Mouse (Mus musculus) liver, embryonic 11.5 days (tissue): Measurements from ENCODE around the gene Gm1330. TPM values are rescaled to one million over a fixed set of nuclear protein-coding genes. Genes with fewer than 3 reads are reported as not detected.
"Not testable (repeated sequence)": the region's sequence is repeated elsewhere in the genome, so short reads cannot be mapped to it uniquely, and the experiment has no call there.

Experiments used
- ATAC-seq: fragments of 200-750 bp; cut with Nextera tagmentation; replicated peaks from 2 replicates; pipeline ENCODE4 v1.8.0; 2017; ENCODE audit warnings: moderate number of reproducible peaks, mild to moderate bottlenecking, moderate TSS enrichment, moderate library complexity; ENCODE audit not compliant: low FRiP score
- DNase-seq: peaks from one replicate; pipeline ENCODE4 v3.0.0-alpha.2; 2017; ENCODE audit warnings: low spot score
- H3K27ac ChIP-seq: fragments of 300-500 bp; sonication (generic); 2 replicates; pipeline ENCODE4 v1.5.1; 2014; ENCODE audit warnings: mild to moderate bottlenecking, low read depth, low read length, control low read depth
- H3K27me3 ChIP-seq: fragments of 300-500 bp; sonication (generic); replicated peaks from 2 replicates; pipeline ENCODE4 v1.6.1; 2014; ENCODE audit warnings: low read length, mixed read lengths; ENCODE audit not compliant: control insufficient read depth, insufficient read depth
- H3K36me3 ChIP-seq: fragments of 300-500 bp; sonication (generic); 2 replicates; pipeline ENCODE4 v1.6.1; 2014; ENCODE audit warnings: mild to moderate bottlenecking, low read length, moderate library complexity, mixed read lengths; ENCODE audit not compliant: control insufficient read depth, insufficient read depth
- H3K4me1 ChIP-seq: fragments of 300-500 bp; sonication (generic); replicated peaks from 2 replicates; pipeline ENCODE4 v1.6.1; 2014; ENCODE audit warnings: low read length, mixed read lengths; ENCODE audit not compliant: control insufficient read depth, insufficient read depth
- H3K4me2 ChIP-seq: fragments of 300-500 bp; sonication (generic); 2 replicates; pipeline ENCODE4 v1.6.1; 2014; ENCODE audit warnings: mild to moderate bottlenecking, control low read depth, moderate library complexity
- H3K4me3 ChIP-seq: fragments of 300-500 bp; sonication (generic); 2 replicates; pipeline ENCODE4 v1.5.1; 2014; ENCODE audit warnings: low read depth, low read length, control low read depth
- H3K9ac ChIP-seq: fragments of 300-500 bp; sonication (generic); 2 replicates; pipeline ENCODE4 v1.6.1; 2014; ENCODE audit warnings: low read depth, low read length, control low read depth
- H3K9me3 ChIP-seq: fragments of 300-500 bp; sonication (generic); 2 replicates; pipeline ENCODE4 v1.6.1; 2016; ENCODE audit warnings: low read length, inconsistent platforms, mixed read lengths; ENCODE audit not compliant: control insufficient read depth
- WGBS: fragments of 180-500 bp; shearing (Covaris S2); extraction: QIAGEN DNeasy Blood & Tissue Kit; methylation state at CpG from one replicate; pipeline ENCODE4 v1.1.7; 2014; 5-methylcytosine and 5-hydroxymethylcytosine counted together
- polyA plus RNA-seq: library from polyadenylated mRNA; unstranded; fragments of >200 nt; fragmentation: Nextera tagmentation; extraction: Ambion mirVana; gene quantifications from 2 replicates; pipeline ENCODE4 v1.2.1, GENCODE M21; 2014

Gene Gm1330
- not detected in 2 replicates for polyA plus RNA-seq

DNA sequence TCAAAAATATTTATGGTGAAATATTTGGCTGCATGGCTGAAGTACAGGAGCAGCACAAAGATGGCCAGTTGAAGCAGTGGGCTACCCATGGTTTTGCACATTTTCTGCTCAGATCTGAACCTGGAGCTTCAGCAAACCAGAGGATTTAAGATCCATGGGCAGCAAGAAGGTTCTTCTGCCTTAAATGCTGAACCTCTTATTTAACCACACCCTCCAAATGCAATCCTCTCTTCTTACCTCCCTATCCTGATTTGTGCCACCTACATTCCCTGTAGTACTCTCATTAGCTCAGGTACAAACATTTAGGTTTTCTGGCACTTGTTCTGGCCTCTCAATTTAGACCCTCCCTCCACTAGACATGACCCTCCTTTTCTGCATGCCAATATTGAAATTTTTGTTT is at the start of gene Gm1330:
Gene Gm1330 (minus strand): TSS at position 101 of the 400 bp plus-strand sequence.
- ATAC-seq (no peak), DNase-seq (no peak)
- Histone ChIP-seq H3K4me3 (no peak within 1 kb of the TSS), H3K27me3 (no peaks in the 10 kb centered on the region), H3K27ac (no peak within 1 kb of the TSS), H3K36me3 (no peaks in the 10 kb centered on the region), H3K4me2 (no peak within 1 kb of the TSS), H3K9me3 (no peaks in the 10 kb centered on the region), H3K4me1 (no peaks in the 10 kb centered on the region), H3K9ac (no peak within 1 kb of the TSS)

DNA sequence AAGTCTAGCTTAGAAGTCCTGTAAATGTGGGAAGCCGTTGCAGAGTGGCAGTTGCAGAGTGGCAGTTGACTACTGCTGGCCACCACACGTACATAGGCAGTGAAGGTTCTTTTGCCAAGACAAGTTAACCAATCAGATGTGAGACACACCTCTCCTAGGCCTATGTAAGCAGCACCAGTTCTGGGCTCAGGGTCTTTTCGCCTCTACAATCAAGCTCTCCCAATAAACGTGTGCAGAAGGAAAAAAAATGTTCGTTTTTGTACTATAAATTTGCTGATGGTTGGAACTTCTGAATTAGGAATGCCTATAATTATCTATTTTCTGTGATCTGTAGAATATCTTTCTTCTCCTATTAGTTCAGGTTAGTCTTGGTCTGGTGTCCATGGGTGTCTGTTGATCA is 14.1 kb upstream of the Gm1330 start, which contains the start of gene Gm10750:
Gene Gm10750 (minus strand): TSS at position 101 of the 400 bp plus-strand sequence.
- ATAC-seq, DNase-seq, H3K4me3 ChIP-seq, H3K4me2 ChIP-seq, H3K4me1 ChIP-seq, H3K27ac ChIP-seq, H3K9ac ChIP-seq, H3K27me3 ChIP-seq, H3K9me3 ChIP-seq, H3K36me3 ChIP-seq: not testable (repeated sequence)
- WGBS: 69% methylated on average over 5 of the region's 5 CpGs

GRCm38 (mm10) chr2:149004826-149005225 is 1.8 kb upstream of the Gm1330 start:
- no peak overlapping the region for H3K4me2 ChIP-seq
- H3K27me3 ChIP-seq: no peaks in the 10 kb centered on the region
- no peaks in the 10 kb centered on the region for H3K36me3 ChIP-seq
- DNase-seq (no peak), ATAC-seq (no peak)
- 61% methylated on average over 2 of the region's 2 CpGs for WGBS
- no peaks in the 10 kb centered on the region for H3K4me1 ChIP-seq
- H3K4me3 ChIP-seq: no peak overlapping the region
- no peaks in the 10 kb centered on the region for H3K9me3 ChIP-seq
- H3K9ac ChIP-seq: no peak overlapping the region
- H3K27ac ChIP-seq: no peak overlapping the region

DNA sequence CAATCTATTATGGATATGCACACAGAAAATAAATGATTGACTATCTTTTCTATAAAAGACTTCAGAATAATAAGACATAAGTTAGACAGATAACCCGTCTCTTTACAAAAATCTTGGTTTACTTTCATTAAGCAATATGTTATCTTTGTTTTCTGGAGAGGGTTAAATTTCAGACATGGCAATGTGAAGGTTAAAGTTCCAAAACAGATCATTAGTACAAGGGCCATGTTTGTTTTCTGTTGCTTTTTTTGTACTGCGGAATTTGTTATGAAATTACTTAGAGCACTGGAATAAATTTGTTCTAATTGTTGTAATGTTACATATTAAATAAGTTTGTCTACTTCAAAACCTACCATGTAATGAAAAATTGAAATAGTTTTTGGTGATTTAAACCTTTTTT is 7.9 kb downstream of the Gm1330 start:
- no peaks in the 10 kb centered on the region for H3K36me3 ChIP-seq
- ATAC-seq: no peak
- no peak overlapping the region for H3K4me3 ChIP-seq
- WGBS: 85% methylated on average over 2 of the region's 2 CpGs
- DNase-seq: no peak
- H3K27ac ChIP-seq: no peak overlapping the region
- H3K9me3 ChIP-seq: no peaks in the 10 kb centered on the region
- no peak overlapping the region for H3K9ac ChIP-seq
- no peaks in the 10 kb centered on the region for H3K27me3 ChIP-seq
- H3K4me1 ChIP-seq: no peaks in the 10 kb centered on the region
- no peak overlapping the region for H3K4me2 ChIP-seq

Other genes starting within 250 kb of the Gm1330 start
- not detected in 2 replicates for gene Cst11, start 231.8 kb downstream of the Gm1330 start, polyA plus RNA-seq
- not detected in 2 replicates for gene 8030411F24Rik, start 221.2 kb downstream of the Gm1330 start, polyA plus RNA-seq
- not detected in 2 replicates for gene Cst12, start 213.9 kb downstream of the Gm1330 start, polyA plus RNA-seq
- not detected in 2 replicates for gene Cst8, start 204.5 kb downstream of the Gm1330 start, polyA plus RNA-seq
- gene Cst13, start 183.2 kb downstream of the Gm1330 start, polyA plus RNA-seq: not detected in 2 replicates
- gene Cst9, start 168.1 kb downstream of the Gm1330 start, polyA plus RNA-seq: not detected in 2 replicates
- gene 9230104L09Rik, start 138.2 kb downstream of the Gm1330 start, polyA plus RNA-seq: not detected in 2 replicates
- 209 and 224 TPM in 2 replicates for gene Cst3, start 127.6 kb downstream of the Gm1330 start, polyA plus RNA-seq
- gene Gm10750, start 14.0 kb upstream of the Gm1330 start, polyA plus RNA-seq: not detected in 2 replicates